In the genomic region with DNA sequence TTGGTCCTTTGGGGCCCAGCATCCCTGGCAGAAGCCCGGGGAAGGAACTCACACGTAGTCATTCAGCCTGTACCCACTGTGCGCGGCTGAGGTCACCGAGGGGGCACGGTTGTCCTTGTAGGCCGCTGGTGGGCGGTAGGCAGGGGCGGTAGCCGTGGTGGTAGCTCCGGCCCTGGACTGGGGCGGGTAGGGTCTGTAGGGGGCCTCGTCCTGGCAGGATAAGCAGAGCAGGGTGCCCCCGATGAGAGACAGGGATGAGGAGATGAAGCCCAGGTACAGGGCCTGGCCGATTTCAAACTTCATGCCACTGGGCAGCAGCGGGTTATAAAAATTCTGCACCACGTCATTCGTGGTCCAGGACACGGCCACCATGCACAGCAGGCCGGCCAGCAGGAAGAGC, we compare ENCODE assay signal across 21 mouse cellular contexts. TPM values are rescaled to one million over a fixed set of nuclear protein-coding genes. Genes with fewer than 3 reads are reported as not detected.
DNase-seq lines count a peak whose midpoint lies in the region; ATAC-seq and TF ChIP-seq lines count a peak whose summit lies in the region.
"Had no signal": no experiment of that assay in that cellular context is flagged by ENCODE, and none has a peak within 500 bp of the region (broad histone marks: within the 10 kb centered on the region; RNA-seq: fewer than 3 reads in every experiment).

No protein-coding gene starts in this region.

- no peak overlapping the region for H3K4me2 ChIP-seq in hindbrain, embryonic 13.5 days
- no peak overlapping the region for H3K4me2 ChIP-seq in hindbrain, embryonic 16.5 days (ENCODE audit: low read length)
- H3K4me2 ChIP-seq in neural tube, embryonic 14.5 days (ENCODE audit: low read depth, low read length), result no peak overlapping the region

- no peak for TF ChIP-seq CTCF in ES-Bruce4 (IDR thresholded peaks at IDR 0.05; ENCODE audit: low read depth, low read length)

- no peaks in the 10 kb centered on the region for H3K36me3 ChIP-seq in hindbrain, embryonic 13.5 days
- no peaks in the 10 kb centered on the region for H3K36me3 ChIP-seq in hindbrain, embryonic 16.5 days (ENCODE audit: control insufficient read depth, insufficient read depth, low read length)
- H3K36me3 ChIP-seq in ES-Bruce4 (ENCODE audit: control insufficient read depth, insufficient read depth, low read length, poor library complexity, severe bottlenecking), result no peaks in the 10 kb centered on the region
- H3K36me3 ChIP-seq in neural tube, embryonic 14.5 days (ENCODE audit: control insufficient read depth, insufficient read depth, low read length), result no peaks in the 10 kb centered on the region
- H3K36me3 ChIP-seq: embryonic facial prominence, embryonic 13.5 days; heart, embryonic 15.5 days; limb, embryonic 13.5 days; liver, embryonic 13.5 days; midbrain, embryonic 12.5 days had no signal

- H3K9me3 ChIP-seq in hindbrain, embryonic 13.5 days, result no peaks in the 10 kb centered on the region
- no peaks in the 10 kb centered on the region for H3K9me3 ChIP-seq in hindbrain, embryonic 16.5 days (ENCODE audit: control insufficient read depth, low read length)
- no peaks in the 10 kb centered on the region for H3K9me3 ChIP-seq in ES-Bruce4 (replicated peaks; ENCODE audit: control insufficient read depth, insufficient read depth, low read length, poor library complexity, severe bottlenecking)
- no peaks in the 10 kb centered on the region for H3K9me3 ChIP-seq in neural tube, embryonic 14.5 days (ENCODE audit: control insufficient read depth, low read length)
- H3K9me3 ChIP-seq: embryonic facial prominence, embryonic 13.5 days; heart, embryonic 15.5 days; limb, embryonic 13.5 days; liver, embryonic 13.5 days; midbrain, embryonic 12.5 days had no signal

- WGBS in hindbrain, embryonic 13.5 days, result 68% methylated on average over 20 of the region's 20 CpGs
- 61% methylated on average over 20 of the region's 20 CpGs for WGBS in hindbrain, embryonic 16.5 days
- WGBS in neural tube, embryonic 14.5 days, result 69% methylated on average over 20 of the region's 20 CpGs

- H3K27me3 ChIP-seq in hindbrain, embryonic 13.5 days, result peaks cover 5% of the 10 kb centered on the region
- H3K27me3 ChIP-seq in hindbrain, embryonic 16.5 days (replicated peaks; ENCODE audit: control insufficient read depth, insufficient read depth, low read length), result no peaks in the 10 kb centered on the region
- no peaks in the 10 kb centered on the region for H3K27me3 ChIP-seq in ES-Bruce4 (ENCODE audit: control insufficient read depth, insufficient read depth, low read length, poor library complexity, severe bottlenecking)
- H3K27me3 ChIP-seq in neural tube, embryonic 14.5 days (ENCODE audit: control insufficient read depth, insufficient read depth, low read length), result no peaks in the 10 kb centered on the region
- H3K27me3 ChIP-seq: embryonic facial prominence, embryonic 13.5 days; heart, embryonic 15.5 days; limb, embryonic 13.5 days; liver, embryonic 13.5 days had no signal

- 0 out of 2 replicates have a peak, but pooled peaks have one; percentile 28 for ATAC-seq in hindbrain, embryonic 13.5 days (ENCODE audit: low FRiP score)
- ATAC-seq in hindbrain, embryonic 16.5 days, result no peak
- 0 out of 2 replicates have a peak, but pooled peaks have one; percentile 9 for ATAC-seq in neural tube, embryonic 14.5 days (ENCODE audit: low read depth)

- no peak overlapping the region for H3K27ac ChIP-seq in hindbrain, embryonic 13.5 days
- no peak overlapping the region for H3K27ac ChIP-seq in hindbrain, embryonic 16.5 days (ENCODE audit: low read depth, low read length)
- no peak overlapping the region for H3K27ac ChIP-seq in ES-Bruce4 (ENCODE audit: insufficient read depth, low read length)
- H3K27ac ChIP-seq in neural tube, embryonic 14.5 days (ENCODE audit: low read depth, low read length), result no peak overlapping the region
- H3K27ac ChIP-seq: embryonic facial prominence, embryonic 13.5 days; gastrocnemius, adult 2 months; heart, embryonic 15.5 days; limb, embryonic 13.5 days; liver, embryonic 13.5 days; midbrain, embryonic 12.5 days had no signal

- no peak for TF ChIP-seq EP300 in ES-Bruce4 (IDR thresholded peaks at IDR 0.05; ENCODE audit: insufficient read depth, low read depth, low read length)

- peaks cover 8% of the 10 kb centered on the region for H3K4me1 ChIP-seq in hindbrain, embryonic 13.5 days (replicated peaks)
- H3K4me1 ChIP-seq in hindbrain, embryonic 16.5 days (ENCODE audit: control insufficient read depth, insufficient read depth, low read depth, low read length), result no peaks in the 10 kb centered on the region
- H3K4me1 ChIP-seq in ES-Bruce4 (ENCODE audit: control insufficient read depth, insufficient read depth, low read length), result no peaks in the 10 kb centered on the region
- no peaks in the 10 kb centered on the region for H3K4me1 ChIP-seq in neural tube, embryonic 14.5 days (ENCODE audit: control insufficient read depth, insufficient read depth, low read length)

- peak; percentile 65 for DNase-seq in MN1 (ENCODE audit: low spot score)
- no peak for DNase-seq in adrenal gland, adult 8-10 months
- DNase-seq in thymus, postnatal 14 days, result no peak
- DNase-seq: cerebellum, adult 11-12 months; cerebellum, postnatal 14 days; gastrocnemius, adult 2 months; kidney, adult 9 months; kidney, postnatal 36 days; layer of hippocampus, postnatal 36 days; liver, embryonic 13.5 days; lung, adult 2 months; lung, postnatal 14 days had no signal

- no peak overlapping the region; the same call in 1 of the 2 replicates for H3K9ac ChIP-seq in hindbrain, embryonic 13.5 days
- no peak overlapping the region for H3K9ac ChIP-seq in hindbrain, embryonic 16.5 days (ENCODE audit: low read depth, low read length)
- peak overlapping the region; percentile 1; the same call in 1 of the 2 replicates for H3K9ac ChIP-seq in ES-Bruce4 (ENCODE audit: low read depth, poor library complexity, severe bottlenecking)
- no peak overlapping the region for H3K9ac ChIP-seq in neural tube, embryonic 14.5 days (replicated peaks; ENCODE audit: low read depth, low read length)
- H3K9ac ChIP-seq: embryonic facial prominence, embryonic 13.5 days; heart, embryonic 15.5 days; limb, embryonic 13.5 days; liver, embryonic 13.5 days; midbrain, embryonic 12.5 days had no signal

- TF ChIP-seq POLR2A in ES-Bruce4 (IDR thresholded peaks at IDR 0.05; ENCODE audit: insufficient read depth, low read length), result no peak

- H3K4me3 ChIP-seq in hindbrain, embryonic 13.5 days, result no peak overlapping the region
- H3K4me3 ChIP-seq in hindbrain, embryonic 16.5 days (ENCODE audit: low read length), result no peak overlapping the region
- peak overlapping the region; percentile 44 for H3K4me3 ChIP-seq in ES-Bruce4 (ENCODE audit: low read depth, low read length)
- no peak overlapping the region for H3K4me3 ChIP-seq in neural tube, embryonic 14.5 days (ENCODE audit: low read depth, low read length)
- H3K4me3 ChIP-seq: embryonic facial prominence, embryonic 13.5 days; erythroblast, embryonic 14.5 days; gastrocnemius, adult 2 months; heart, embryonic 15.5 days; limb, embryonic 13.5 days; liver, embryonic 13.5 days had no signal

RNA-seq across cellular contexts. Expression of a gene that starts 35.5 kb away (rescaled TPM):
- 21.4 and 26.5 TPM in 2 replicates for polyA plus RNA-seq in hindbrain, embryonic 13.5 days (2015; fragmentation: Nextera tagmentation; extraction: Ambion mirVana)
- polyA plus RNA-seq in hindbrain, embryonic 16.5 days (2015; fragmentation: Nextera tagmentation; extraction: Ambion mirVana), result 17.9 and 20.0 TPM in 2 replicates
- polyA plus RNA-seq in ES-Bruce4 (2011; ENCODE audit: insufficient read depth, insufficient read length, low read depth, missing spikeins), result 63.0 and 63.8 TPM in 2 replicates
- polyA plus RNA-seq in neural tube, embryonic 14.5 days (2014; fragmentation: Nextera tagmentation; extraction: Ambion mirVana), result 16.0 and 16.5 TPM in 2 replicates
- total RNA-seq in adrenal gland, adult 8-10 months (2022), result 1 to 10 TPM; 1.7 to 3.4 (median 2.0) TPM
